Mouse (Mus musculus): ENCODE results near the gene Abhd11. TPM values are rescaled to one million over a fixed set of nuclear protein-coding genes. Genes with fewer than 3 reads are reported as not detected.

Gene Abhd11
- total and polyA plus RNA-seq, 3 experiments = 21.7 to 61.2 (median 37.2) TPM

DNA sequence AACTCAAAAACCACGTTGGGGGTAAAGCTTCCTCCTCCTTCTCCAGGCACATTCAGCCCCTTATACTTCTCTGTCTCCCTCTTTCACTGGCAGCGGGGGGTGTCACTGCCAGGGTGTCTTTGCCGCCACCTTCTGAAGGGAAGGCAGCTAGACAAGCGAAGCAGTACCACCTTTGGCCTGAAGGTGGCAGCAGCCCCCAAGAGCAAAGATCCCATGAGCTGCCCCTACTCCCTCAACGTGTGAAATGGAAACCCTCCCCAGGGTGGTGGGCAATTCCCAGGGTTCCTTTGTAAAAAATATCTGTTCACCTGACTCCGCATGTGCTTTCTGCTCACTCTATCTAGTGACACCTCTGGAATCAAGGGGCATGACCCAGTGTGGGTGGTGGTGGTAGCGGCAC lies 6.5 kb downstream of the Abhd11 start:
- ATAC-seq (ENCODE audit: extremely low read depth, insufficient number of reproducible peaks, low FRiP score, poor library complexity, severe bottlenecking) (peak; percentile 64), DNase-seq (ENCODE audit: low spot score) (peak; percentile 57)
- no peaks in the 10 kb centered on the region for H3K9me3 ChIP-seq (replicated peaks)
- peaks cover 39% of the 10 kb centered on the region for H3K36me3 ChIP-seq (replicated peaks)
- H3K4me3 ChIP-seq (ENCODE audit: low read depth, low read length) = no peak overlapping the region
- H3K4me1 ChIP-seq (ENCODE audit: insufficient read depth, low read depth, low read length) = peaks cover 43% of the 10 kb centered on the region
- TF ChIP-seq POLR2AphosphoS5 (IDR thresholded peaks at IDR 0.05; ENCODE audit: insufficient replicate concordance, low read depth, low read length) = no peak
- no peak for TF ChIP-seq GATA2 (IDR thresholded peaks at IDR 0.05; ENCODE audit: borderline replicate concordance, low read depth, low read length)
- TF ChIP-seq GATA1 (IDR thresholded peaks at IDR 0.05; ENCODE audit: borderline replicate concordance, low read length) = no peak
- TF ChIP-seq TAL1 (conservative IDR thresholded peaks at IDR 0.05; ENCODE audit: low read depth, low read length) = no peak
- TF ChIP-seq CTCF (IDR thresholded peaks at IDR 0.05; ENCODE audit: low read depth, low read length) = peak; percentile 98
- no peaks in the 10 kb centered on the region for H3K27me3 ChIP-seq (ENCODE audit: insufficient read depth, low read length)

DNA sequence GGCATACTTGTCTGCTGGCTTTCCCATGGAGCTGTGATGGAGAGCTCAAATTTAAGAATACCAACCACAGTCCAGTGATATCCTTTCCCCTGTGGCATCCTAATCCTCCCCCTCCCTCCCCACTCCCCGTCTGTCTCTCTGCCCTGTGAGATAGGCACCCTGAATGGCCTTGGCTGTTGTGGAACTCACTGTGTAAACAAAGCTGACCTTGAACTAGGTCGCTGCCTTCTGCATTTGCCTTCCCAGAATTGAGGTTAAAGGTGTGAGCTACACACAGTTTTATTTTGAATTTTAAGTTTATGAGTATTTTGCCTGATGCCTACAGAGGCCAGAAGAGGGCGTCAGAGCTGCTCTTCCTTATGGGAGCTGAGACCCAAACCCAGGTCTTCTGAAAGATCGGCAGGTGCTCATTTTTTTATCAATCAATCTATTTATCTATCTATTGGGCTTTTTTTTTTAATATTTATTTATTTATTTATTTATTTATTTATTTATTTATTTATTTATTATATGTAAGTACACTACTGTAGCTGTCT lies 7.3 kb downstream of the Abhd11 start:
- Histone ChIP-seq H3K4me1 (ENCODE audit: insufficient read depth, low read depth, low read length) (peaks cover 35% of the 10 kb centered on the region), H3K27me3 (ENCODE audit: insufficient read depth, low read length) (no peaks in the 10 kb centered on the region), H3K4me3 (ENCODE audit: low read depth, low read length) (no peak overlapping the region), H3K36me3 (replicated peaks) (peaks cover 31% of the 10 kb centered on the region), H3K9me3 (replicated peaks) (no peaks in the 10 kb centered on the region)
- TF ChIP-seq TAL1 (conservative IDR thresholded peaks at IDR 0.05; ENCODE audit: low read depth, low read length) (no peak), CTCF (IDR thresholded peaks at IDR 0.05; ENCODE audit: low read depth, low read length) (no peak), GATA1 (IDR thresholded peaks at IDR 0.05; ENCODE audit: borderline replicate concordance, low read length) (no peak), GATA2 (IDR thresholded peaks at IDR 0.05; ENCODE audit: borderline replicate concordance, low read depth, low read length) (no peak), POLR2AphosphoS5 (IDR thresholded peaks at IDR 0.05; ENCODE audit: insufficient replicate concordance, low read depth, low read length) (no peak)
- ATAC-seq (ENCODE audit: extremely low read depth, insufficient number of reproducible peaks, low FRiP score, poor library complexity, severe bottlenecking) (no peak), DNase-seq (ENCODE audit: low spot score) (no peak)

DNA sequence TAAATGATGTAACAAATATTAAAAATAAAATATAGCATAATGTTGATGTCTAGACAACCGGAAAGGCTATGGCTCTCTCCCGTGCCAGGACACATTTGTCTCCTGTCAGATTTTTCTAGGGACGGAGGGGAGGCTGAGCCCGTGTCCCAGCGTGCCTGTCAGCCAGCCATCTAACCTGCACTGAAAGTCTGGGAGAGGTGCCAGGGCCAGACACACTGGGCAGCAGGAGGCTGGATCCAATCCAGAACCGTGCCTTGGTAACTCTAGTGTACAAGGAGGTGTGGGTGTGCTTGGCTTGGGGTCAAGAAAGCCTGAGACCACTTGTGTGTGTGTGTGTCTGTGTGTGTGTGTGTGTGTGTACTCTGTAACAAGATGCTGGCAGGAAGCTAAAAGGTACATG lies 12.9 kb downstream of the Abhd11 start:
- no peaks in the 10 kb centered on the region for H3K9me3 ChIP-seq (replicated peaks)
- TF ChIP-seq CTCF (IDR thresholded peaks at IDR 0.05; ENCODE audit: low read depth, low read length) (no peak), TAL1 (conservative IDR thresholded peaks at IDR 0.05; ENCODE audit: low read depth, low read length) (no peak), GATA2 (IDR thresholded peaks at IDR 0.05; ENCODE audit: borderline replicate concordance, low read depth, low read length) (no peak), POLR2AphosphoS5 (IDR thresholded peaks at IDR 0.05; ENCODE audit: insufficient replicate concordance, low read depth, low read length) (no peak), GATA1 (IDR thresholded peaks at IDR 0.05; ENCODE audit: borderline replicate concordance, low read length) (no peak)
- H3K36me3 ChIP-seq (replicated peaks) = peaks cover 6% of the 10 kb centered on the region
- ATAC-seq (ENCODE audit: extremely low read depth, insufficient number of reproducible peaks, low FRiP score, poor library complexity, severe bottlenecking) (no peak), DNase-seq (ENCODE audit: low spot score) (no peak)
- H3K4me1 ChIP-seq (ENCODE audit: insufficient read depth, low read depth, low read length) = peaks cover 45% of the 10 kb centered on the region
- no peak overlapping the region for H3K4me3 ChIP-seq (ENCODE audit: low read depth, low read length)
- H3K27me3 ChIP-seq (ENCODE audit: insufficient read depth, low read length) = peaks cover 7% of the 10 kb centered on the region; the same call in 1 of the 2 replicates

DNA sequence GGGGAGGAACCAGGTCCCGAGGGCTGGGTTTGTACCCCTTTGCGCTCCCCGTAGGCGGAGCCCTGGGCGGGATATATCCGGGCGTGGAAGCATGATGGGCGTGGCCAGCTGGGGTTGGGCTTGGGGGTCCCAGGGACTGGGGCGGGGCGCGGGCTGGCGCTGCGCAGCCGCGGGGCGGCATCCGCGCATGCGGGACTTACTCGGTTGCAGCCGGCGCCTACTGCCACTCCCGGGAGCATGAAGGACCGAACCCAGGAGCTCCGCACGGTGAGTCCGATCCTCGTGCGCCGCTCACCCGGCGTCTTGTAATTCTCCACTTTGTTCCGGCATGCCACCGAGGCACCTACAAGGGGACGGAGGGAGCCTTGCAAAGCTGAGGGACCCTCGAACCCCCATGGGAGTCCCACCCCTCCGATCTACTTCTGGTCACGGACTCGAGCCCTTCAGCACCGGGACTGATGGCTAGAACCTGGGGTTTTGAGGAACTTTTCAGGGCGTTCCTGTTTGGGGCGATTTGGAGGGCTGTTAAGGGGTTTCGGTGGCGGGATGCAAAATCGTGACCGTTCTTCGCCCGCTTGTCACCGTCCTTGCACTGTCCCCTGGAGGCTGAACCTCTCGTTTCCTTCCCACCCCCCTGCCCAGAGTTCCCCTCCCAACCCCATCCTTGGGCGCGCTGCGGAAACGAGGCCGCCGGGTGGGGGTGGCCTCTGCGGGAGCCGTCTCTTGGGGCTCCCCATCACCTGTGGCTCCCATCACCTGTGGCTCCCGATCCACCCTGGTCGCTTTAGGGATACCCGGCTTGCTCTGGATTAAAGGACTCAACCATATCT lies 14.6 kb downstream of the Abhd11 start, which contains the start of gene Stx1a:
Gene Stx1a (plus strand): TSS at position 139 of the 830 bp plus-strand sequence.
- H3K36me3 ChIP-seq (replicated peaks) = peaks cover 8% of the 10 kb centered on the region
- H3K9me3 ChIP-seq (replicated peaks) = no peaks in the 10 kb centered on the region
- H3K4me3 ChIP-seq (ENCODE audit: low read depth, low read length) = peak within 1 kb of the TSS; percentile 79
- peaks cover 7% of the 10 kb centered on the region; the same call in 1 of the 2 replicates for H3K27me3 ChIP-seq (ENCODE audit: insufficient read depth, low read length)
- DNase-seq (ENCODE audit: low spot score) (peak; percentile 92), ATAC-seq (ENCODE audit: extremely low read depth, insufficient number of reproducible peaks, low FRiP score, poor library complexity, severe bottlenecking) (peak; percentile 82)
- TF ChIP-seq GATA1 (IDR thresholded peaks at IDR 0.05; ENCODE audit: borderline replicate concordance, low read length) (no peak), TAL1 (conservative IDR thresholded peaks at IDR 0.05; ENCODE audit: low read depth, low read length) (no peak), POLR2AphosphoS5 (IDR thresholded peaks at IDR 0.05; ENCODE audit: insufficient replicate concordance, low read depth, low read length) (no peak), GATA2 (IDR thresholded peaks at IDR 0.05; ENCODE audit: borderline replicate concordance, low read depth, low read length) (no peak), CTCF (IDR thresholded peaks at IDR 0.05; ENCODE audit: low read depth, low read length) (no peak)
- peaks cover 47% of the 10 kb centered on the region for H3K4me1 ChIP-seq (ENCODE audit: insufficient read depth, low read depth, low read length)

GRCm38 (mm10) chr5:135024665-135025224 lies 15.8 kb downstream of the Abhd11 start:
- no peak for ATAC-seq (ENCODE audit: extremely low read depth, insufficient number of reproducible peaks, low FRiP score, poor library complexity, severe bottlenecking)
- Histone ChIP-seq H3K4me3 (ENCODE audit: low read depth, low read length) (no peak overlapping the region), H3K4me1 (ENCODE audit: insufficient read depth, low read depth, low read length) (peaks cover 59% of the 10 kb centered on the region), H3K36me3 (replicated peaks) (peaks cover 8% of the 10 kb centered on the region), H3K9me3 (replicated peaks) (no peaks in the 10 kb centered on the region), H3K27me3 (ENCODE audit: insufficient read depth, low read length) (peaks cover 7% of the 10 kb centered on the region; the same call in 1 of the 2 replicates)
- TF ChIP-seq GATA1 (IDR thresholded peaks at IDR 0.05; ENCODE audit: borderline replicate concordance, low read length) (no peak), TAL1 (conservative IDR thresholded peaks at IDR 0.05; ENCODE audit: low read depth, low read length) (no peak), POLR2AphosphoS5 (IDR thresholded peaks at IDR 0.05; ENCODE audit: insufficient replicate concordance, low read depth, low read length) (no peak), GATA2 (IDR thresholded peaks at IDR 0.05; ENCODE audit: borderline replicate concordance, low read depth, low read length) (no peak), CTCF (IDR thresholded peaks at IDR 0.05; ENCODE audit: low read depth, low read length) (no peak)
- no peak for DNase-seq (ENCODE audit: low spot score)

DNA sequence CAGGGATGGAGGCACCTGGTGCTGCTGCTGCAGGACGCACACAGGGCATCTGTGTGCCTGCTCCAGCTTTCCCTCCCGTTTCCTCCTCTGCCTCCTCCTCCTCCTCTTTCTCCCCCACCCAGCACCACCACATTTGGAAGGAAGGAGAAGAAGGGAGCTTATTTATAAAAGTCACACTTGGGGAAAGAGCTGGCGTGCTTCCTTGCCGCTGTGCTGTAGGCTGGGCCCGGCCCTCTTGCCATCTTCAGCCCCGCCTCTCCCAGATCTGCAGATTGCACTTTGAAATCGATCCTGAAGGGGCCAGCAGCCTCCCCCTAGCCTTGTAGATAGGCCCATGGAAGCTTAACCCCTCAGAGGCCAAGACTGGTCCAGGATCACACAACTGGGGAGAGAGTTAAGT lies 16.9 kb downstream of the Abhd11 start:
- no peak for TF ChIP-seq CTCF (IDR thresholded peaks at IDR 0.05; ENCODE audit: low read depth, low read length)
- TF ChIP-seq GATA1 (IDR thresholded peaks at IDR 0.05; ENCODE audit: borderline replicate concordance, low read length) = no peak
- TF ChIP-seq TAL1 (conservative IDR thresholded peaks at IDR 0.05; ENCODE audit: low read depth, low read length) = no peak
- TF ChIP-seq GATA2 (IDR thresholded peaks at IDR 0.05; ENCODE audit: borderline replicate concordance, low read depth, low read length) = no peak
- no peak for TF ChIP-seq POLR2AphosphoS5 (IDR thresholded peaks at IDR 0.05; ENCODE audit: insufficient replicate concordance, low read depth, low read length)
- DNase-seq (ENCODE audit: low spot score) (no peak), ATAC-seq (ENCODE audit: extremely low read depth, insufficient number of reproducible peaks, low FRiP score, poor library complexity, severe bottlenecking) (no peak)
- H3K4me3 ChIP-seq (ENCODE audit: low read depth, low read length) = no peak overlapping the region; the same call in 1 of the 2 replicates
- peaks cover 8% of the 10 kb centered on the region for H3K36me3 ChIP-seq (replicated peaks)
- peaks cover 59% of the 10 kb centered on the region for H3K4me1 ChIP-seq (ENCODE audit: insufficient read depth, low read depth, low read length)
- H3K27me3 ChIP-seq (ENCODE audit: insufficient read depth, low read length) = peaks cover 7% of the 10 kb centered on the region; the same call in 1 of the 2 replicates
- no peaks in the 10 kb centered on the region for H3K9me3 ChIP-seq (replicated peaks)
